Mouse (Mus musculus) layer of hippocampus, adult 2 months (tissue): ENCODE measurements at regions not wholly inside any gene's neighbourhood (a gene's known extent, or its start where the extent isn't known, plus 50 kb on each side); places are given as distances from the start of the nearest gene placed in this dataset.

Experiments used
- DNase-seq, 2 experiments: peaks; one replicate each; pipeline ENCODE4 v3.0.0; 2022; ENCODE audit warnings: low spot score in 2 of 2
- H3K27ac ChIP-seq: fragments of 200-600 bp; 2 replicates; pipeline ENCODE4 v1.8.1; 2022
- H3K4me3 ChIP-seq: fragments of 200-600 bp; 2 replicates; pipeline ENCODE4 v1.8.1; 2022; ENCODE audit warnings: mild to moderate bottlenecking
- CTCF ChIP-seq: fragments of 200-600 bp; conservative IDR thresholded peaks from 2 replicates; pipeline ENCODE4 v1.8.1; 2022; ENCODE audit warnings: antibody characterized with exemption, mild to moderate bottlenecking, moderate library complexity

DNA sequence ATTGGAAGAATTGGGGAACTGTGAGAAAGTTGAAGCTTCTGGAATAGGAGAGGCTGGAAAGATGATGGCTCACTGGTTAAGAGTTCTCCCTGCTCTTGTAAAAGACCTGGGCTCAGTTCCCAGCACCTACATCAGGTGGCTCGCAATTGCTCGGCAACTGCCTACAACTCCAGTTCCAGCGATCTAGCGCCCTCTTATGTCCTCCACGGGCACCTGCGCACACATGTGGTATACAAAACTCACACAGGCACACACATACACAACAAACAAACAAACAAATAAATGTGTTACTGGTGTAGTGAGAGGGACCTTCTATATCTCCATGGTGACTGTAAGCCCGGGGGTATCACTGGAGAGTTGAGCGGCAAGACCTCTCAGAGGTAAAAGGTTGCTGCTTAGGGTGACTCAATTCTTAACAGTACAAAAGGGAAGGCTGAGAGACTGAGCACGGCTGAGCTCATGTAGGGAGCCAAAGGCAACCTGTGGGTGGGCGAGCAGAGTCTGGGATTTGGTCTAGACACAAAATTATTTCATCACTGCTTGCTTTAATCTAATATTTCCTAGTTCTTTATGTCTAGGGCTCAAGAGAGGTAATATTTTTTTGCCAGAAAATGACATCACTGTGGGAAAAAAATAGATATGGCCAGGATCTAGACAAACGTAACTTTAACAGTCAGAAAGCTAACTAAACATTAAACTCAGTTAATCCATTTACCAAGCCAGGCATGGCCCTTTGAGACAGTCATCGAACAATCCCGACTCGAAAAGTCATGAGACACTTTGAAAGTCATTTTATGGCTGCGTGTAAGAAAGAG, 104.2 kb upstream of the Syt6 start:
- no peak overlapping the region for H3K27ac ChIP-seq
- DNase-seq, result no peak
- 0 out of 2 replicates have a peak, but pooled peaks have one; percentile 5 for TF ChIP-seq CTCF
- no peak overlapping the region for H3K4me3 ChIP-seq

DNA sequence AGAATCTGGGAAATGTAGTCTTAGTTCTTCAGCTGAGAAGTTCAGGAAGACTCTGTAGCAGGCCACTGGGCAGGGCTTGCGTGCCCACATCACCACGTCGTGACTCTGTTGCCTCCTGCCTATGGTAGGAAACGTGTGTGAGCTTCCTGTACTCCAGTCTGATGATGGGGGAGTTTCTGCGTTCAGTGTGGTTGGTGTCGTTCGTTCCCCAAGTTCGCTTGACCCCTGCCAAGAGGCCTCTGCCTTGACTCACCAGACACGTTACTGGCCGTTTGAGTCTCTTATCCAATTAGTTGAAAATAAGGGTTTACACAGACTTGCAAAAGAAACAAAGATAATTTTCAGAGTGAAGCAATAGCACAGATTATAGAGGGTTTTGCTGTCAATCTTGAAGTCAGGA, 102.4 kb upstream of the Syt6 start:
- Histone ChIP-seq H3K4me3 (no peak overlapping the region), H3K27ac (no peak overlapping the region)
- no peak for TF ChIP-seq CTCF
- no peak for DNase-seq

GRCm38 (mm10) chr3:103473336-103473735, 101.7 kb upstream of the Syt6 start:
- DNase-seq, result no peak
- TF ChIP-seq CTCF, result no peak
- H3K27ac ChIP-seq, result no peak overlapping the region
- no peak overlapping the region for H3K4me3 ChIP-seq

DNA sequence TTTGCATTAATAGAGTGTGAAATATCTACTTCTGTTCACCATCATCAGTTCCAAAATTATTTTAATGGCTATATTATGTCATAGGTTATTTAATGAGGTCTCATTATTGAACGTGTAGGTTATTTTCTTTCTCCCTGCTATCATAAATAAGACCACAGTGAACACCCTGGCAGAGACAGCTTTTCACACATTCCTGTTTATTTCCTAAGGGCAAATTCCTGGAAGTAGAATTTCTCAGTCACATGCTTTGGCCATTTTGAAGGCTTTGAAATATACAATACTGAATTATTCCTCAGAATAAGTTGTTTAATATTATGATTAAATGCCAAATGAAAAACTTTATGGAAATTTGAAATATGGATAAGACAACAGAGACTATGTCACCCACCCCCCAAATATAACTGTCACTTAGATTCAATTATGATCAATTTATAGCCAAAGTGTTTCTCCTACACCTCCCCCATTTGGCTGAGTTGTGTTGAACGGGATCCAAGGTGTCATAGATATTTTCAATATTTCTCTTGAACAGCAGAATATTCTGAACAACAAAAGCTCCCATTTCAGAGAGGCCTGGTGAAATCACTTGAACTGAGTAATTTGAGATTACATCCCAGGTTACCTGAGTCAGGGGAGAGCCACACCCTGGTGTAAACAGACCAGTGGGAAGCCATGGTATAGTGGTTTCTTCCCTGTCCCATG, 95.0 kb upstream of the Syt6 start:
- H3K27ac ChIP-seq, result no peak overlapping the region
- no peak for TF ChIP-seq CTCF
- no peak for DNase-seq
- H3K4me3 ChIP-seq, result no peak overlapping the region

DNA sequence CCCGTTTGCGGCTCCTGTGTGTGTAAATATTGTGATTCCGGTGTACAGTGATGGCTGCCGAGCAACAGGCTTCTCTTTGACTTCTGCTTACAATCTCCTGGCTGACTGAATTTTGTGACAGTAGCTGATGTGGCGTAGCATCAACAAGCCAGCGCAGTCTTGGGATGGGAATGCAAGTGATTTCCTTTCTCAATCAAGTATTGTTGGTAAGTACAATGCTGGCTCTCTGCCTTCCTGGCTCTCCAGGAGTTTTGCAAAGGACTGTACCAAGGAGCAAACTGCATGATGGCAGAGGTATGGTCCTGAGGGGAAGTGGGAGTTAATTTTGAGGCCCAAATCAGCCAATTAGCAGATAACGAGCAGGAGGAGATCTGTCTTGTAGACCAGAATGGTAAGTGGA, 94.4 kb upstream of the Syt6 start:
- DNase-seq, result no peak
- no peak overlapping the region for H3K4me3 ChIP-seq
- TF ChIP-seq CTCF, result no peak
- H3K27ac ChIP-seq, result no peak overlapping the region

DNA sequence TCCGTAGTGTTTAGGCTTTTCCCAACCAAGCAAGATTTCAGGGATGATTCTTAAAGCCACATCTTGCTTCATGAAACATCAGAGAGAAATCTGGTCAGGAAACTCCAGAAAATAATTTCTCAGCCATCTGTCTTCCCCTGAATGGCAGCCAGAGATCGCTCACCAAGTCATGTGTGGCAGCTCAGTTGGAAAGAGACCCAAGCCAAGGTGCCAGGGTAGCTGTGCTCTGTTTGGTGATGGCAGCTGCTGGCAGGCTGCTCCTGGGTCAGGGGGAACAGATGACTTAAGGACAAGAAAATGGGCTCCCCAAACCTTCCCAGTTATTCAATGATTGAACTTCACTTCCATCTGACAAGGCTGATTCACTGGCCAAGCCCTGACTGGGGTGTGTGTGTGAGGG, 91.7 kb upstream of the Syt6 start:
- TF ChIP-seq CTCF, result no peak
- Histone ChIP-seq H3K27ac (no peak overlapping the region), H3K4me3 (no peak overlapping the region)
- peak in 1 of 2 experiments; percentile 13 for DNase-seq

DNA sequence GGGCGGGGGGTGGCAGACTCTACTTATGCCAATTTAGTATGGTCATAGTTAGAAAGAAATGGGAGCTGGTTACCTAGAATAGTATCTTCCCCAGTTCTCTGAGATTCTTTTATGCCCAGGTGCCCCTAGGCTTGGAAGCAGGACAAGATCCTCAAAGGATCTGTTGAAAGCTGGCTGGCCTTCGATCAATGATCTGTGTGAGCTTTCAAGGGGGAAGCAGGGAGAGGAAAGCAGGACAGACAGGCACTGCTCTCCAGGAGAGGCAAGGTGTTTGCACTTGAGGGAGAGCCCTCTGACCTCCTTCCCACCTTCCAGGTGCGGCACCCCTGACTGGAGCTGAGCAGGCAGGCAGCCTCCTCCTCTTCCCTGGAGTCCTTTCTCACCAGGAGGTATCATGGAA, 91.3 kb upstream of the Syt6 start:
- DNase-seq, result no peak
- Histone ChIP-seq H3K4me3 (no peak overlapping the region), H3K27ac (no peak overlapping the region)
- no peak for TF ChIP-seq CTCF

DNA sequence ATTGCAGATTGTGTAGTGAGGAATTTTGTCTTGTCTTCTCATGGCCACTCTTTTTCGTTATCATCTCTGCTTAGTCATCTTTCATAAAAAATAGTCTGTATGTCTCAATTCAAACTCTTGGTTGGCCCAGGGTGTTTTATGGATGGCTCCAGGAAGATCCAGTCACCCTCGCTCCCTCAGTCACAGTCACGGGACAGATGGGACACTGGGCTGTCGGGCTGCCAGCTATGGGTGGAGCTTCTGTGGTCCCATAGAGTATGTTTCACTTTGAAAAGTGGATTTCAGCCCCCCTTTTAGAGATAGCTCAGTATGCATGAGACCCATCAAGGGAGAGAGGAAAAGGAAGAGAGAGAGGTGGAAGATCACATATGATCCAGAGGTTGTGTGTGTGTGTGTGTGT, 85.2 kb upstream of the Syt6 start:
- Histone ChIP-seq H3K4me3 (no peak overlapping the region), H3K27ac (no peak overlapping the region)
- TF ChIP-seq CTCF, result no peak
- no peak for DNase-seq

DNA sequence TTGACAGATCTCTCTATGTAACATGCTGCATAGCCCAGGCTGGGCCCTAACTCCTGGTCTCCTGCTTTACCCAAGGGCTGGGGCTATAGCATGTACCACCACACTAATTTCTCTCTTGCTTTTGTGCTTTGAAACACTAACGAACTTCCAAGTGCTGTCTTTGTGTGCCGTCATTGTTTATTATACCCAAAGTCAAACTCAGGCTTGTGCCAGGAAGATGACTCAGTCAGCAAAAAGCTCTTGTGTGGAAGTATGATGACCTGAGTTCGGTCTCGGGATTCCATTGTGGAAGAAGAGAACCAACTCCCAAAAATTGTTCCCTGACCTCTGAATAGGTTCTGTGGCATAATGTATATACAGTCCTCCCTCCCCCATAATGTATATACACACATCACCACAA, 84.1 kb upstream of the Syt6 start:
- no peak overlapping the region for H3K4me3 ChIP-seq
- no peak for TF ChIP-seq CTCF
- DNase-seq, result no peak
- H3K27ac ChIP-seq, result no peak overlapping the region

- no peak; the same call in 1 of the 2 replicates for TF ChIP-seq CTCF
- H3K4me3 ChIP-seq, result no peak overlapping the region
- no peak for DNase-seq
- no peak overlapping the region for H3K27ac ChIP-seq
Observed at GRCm38 (mm10) chr3:103492211-103492610, 82.8 kb upstream of the Syt6 start.

DNA sequence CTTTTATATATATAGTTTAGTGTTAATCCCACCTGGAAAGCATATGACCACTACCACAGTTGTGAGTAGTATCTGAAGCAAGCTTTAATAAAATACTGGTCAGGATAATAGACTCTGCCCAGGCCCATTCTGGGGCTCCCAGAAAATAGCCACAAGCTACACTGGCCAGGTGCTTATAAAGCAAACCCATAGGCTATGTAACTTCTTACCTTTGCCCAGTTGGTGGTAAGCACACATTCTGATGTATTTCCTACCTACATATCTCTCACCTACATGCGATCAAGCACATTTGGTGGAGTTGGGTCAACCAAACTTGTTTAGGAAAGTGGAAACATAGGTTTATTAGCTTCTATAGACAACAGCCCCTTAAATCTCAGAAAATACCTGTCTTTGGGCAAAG, 81.4 kb upstream of the Syt6 start:
- DNase-seq, result no peak

GRCm38 (mm10) chr3:103494043-103494442, 81.0 kb upstream of the Syt6 start:
- no peak for DNase-seq
- H3K27ac ChIP-seq, result no peak overlapping the region
- no peak for TF ChIP-seq CTCF
- no peak overlapping the region for H3K4me3 ChIP-seq

More for the DNA sequence above, 81.4 kb upstream of the Syt6 start:
- H3K4me3 ChIP-seq, result no peak overlapping the region
- TF ChIP-seq CTCF, result no peak
- H3K27ac ChIP-seq, result no peak overlapping the region

- DNase-seq, result no peak
- Histone ChIP-seq H3K4me3 (no peak overlapping the region), H3K27ac (no peak overlapping the region)
- TF ChIP-seq CTCF, result no peak
Observed at GRCm38 (mm10) chr3:103496083-103496482, 78.9 kb upstream of the Syt6 start.

- no peak for TF ChIP-seq CTCF
- Histone ChIP-seq H3K27ac (no peak overlapping the region), H3K4me3 (no peak overlapping the region)
Observed at GRCm38 (mm10) chr3:103496683-103497082, 78.3 kb upstream of the Syt6 start.

More at GRCm38 (mm10) chr3:103496683-103497082, 78.3 kb upstream of the Syt6 start:
- DNase-seq, result no peak
